Mouse (Mus musculus): ENCODE measurements at regions not wholly inside any gene's neighbourhood (a gene's known extent, or its start where the extent isn't known, plus 50 kb on each side); places are given as distances from the start of the nearest gene placed in this dataset.
"Not testable (repeated sequence)": the region's sequence is repeated elsewhere in the genome, so short reads cannot be mapped to it uniquely, and the experiment has no call there.

DNA sequence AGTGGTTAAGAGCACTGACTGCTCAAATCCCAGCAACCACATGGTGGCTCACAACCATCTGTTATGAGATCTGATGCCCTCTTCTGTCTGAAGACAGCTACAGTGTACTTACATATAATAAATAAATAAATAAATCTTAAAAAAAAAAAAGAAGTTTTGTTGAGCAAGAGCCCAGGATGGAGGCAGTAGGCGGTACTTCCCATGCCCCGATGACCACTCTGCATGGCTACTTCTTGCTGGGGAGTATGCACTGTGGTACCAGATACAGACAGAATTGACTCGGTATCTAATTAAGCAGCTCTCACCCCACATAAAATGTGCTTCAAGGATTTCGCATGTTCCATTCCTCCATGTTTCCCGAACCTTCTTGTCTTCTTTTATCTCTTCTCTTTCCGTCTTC lies 278.4 kb downstream of the Diras2 start:
- TF ChIP-seq CTCF (conservative IDR thresholded peaks at IDR 0.05; ENCODE audit: insufficient read depth, insufficient read length, low read depth, low read length); POLR2A (IDR thresholded peaks at IDR 0.05; ENCODE audit: low read depth, low read length): not testable (repeated sequence)
